Mouse (Mus musculus) spleen, postnatal 4 days (tissue): ENCODE data around the gene Gramd1b.

Experiments used
- DNase-seq, 2 experiments: peaks; one replicate each; pipeline ENCODE4 v3.0.0; 2022; ENCODE audit warnings: low spot score in 2 of 2

Gene Gramd1b

GRCm38 (mm10) chr9:40316865-40317660 lies 214.1 kb downstream of the Gramd1b start:
- no peak for DNase-seq

- no peak for DNase-seq
Measured at GRCm38 (mm10) chr9:40311813-40312212, 219.4 kb downstream of the Gramd1b start.

GRCm38 (mm10) chr9:40309876-40310275 lies 221.3 kb downstream of the Gramd1b start:
- DNase-seq: no peak

- no peak for DNase-seq
Measured at GRCm38 (mm10) chr9:40307311-40307710, 223.9 kb downstream of the Gramd1b start.

GRCm38 (mm10) chr9:40304243-40304642 lies 226.9 kb downstream of the Gramd1b start:
- no peak for DNase-seq

- DNase-seq: no peak
Measured at GRCm38 (mm10) chr9:40302375-40302774, 228.8 kb downstream of the Gramd1b start.

- DNase-seq: no peak
Measured at GRCm38 (mm10) chr9:40301475-40301874, 229.7 kb downstream of the Gramd1b start.

- no peak for DNase-seq
Measured at GRCm38 (mm10) chr9:40300018-40300989, 230.9 kb downstream of the Gramd1b start.

GRCm38 (mm10) chr9:40299323-40299722 lies 231.9 kb downstream of the Gramd1b start:
- DNase-seq: no peak

GRCm38 (mm10) chr9:40297969-40298368 lies 233.2 kb downstream of the Gramd1b start:
- no peak for DNase-seq

- DNase-seq: no peak
Measured at GRCm38 (mm10) chr9:40296251-40296650, 234.9 kb downstream of the Gramd1b start.

GRCm38 (mm10) chr9:40294866-40295265 lies 236.3 kb downstream of the Gramd1b start:
- no peak for DNase-seq

- no peak for DNase-seq
Measured at GRCm38 (mm10) chr9:40294210-40294609, 237.0 kb downstream of the Gramd1b start.

GRCm38 (mm10) chr9:40293740-40294139 lies 237.4 kb downstream of the Gramd1b start:
- no peak for DNase-seq

- no peak for DNase-seq
Measured at GRCm38 (mm10) chr9:40293286-40293685, 237.9 kb downstream of the Gramd1b start.

- no peak for DNase-seq
Measured at GRCm38 (mm10) chr9:40292475-40292874, 238.7 kb downstream of the Gramd1b start.

- no peak for DNase-seq
Measured at GRCm38 (mm10) chr9:40282968-40283367, 248.2 kb downstream of the Gramd1b start.

- DNase-seq: no peak
Measured at GRCm38 (mm10) chr9:40279438-40279837, 251.7 kb downstream of the Gramd1b start.

- no peak for DNase-seq
Measured at GRCm38 (mm10) chr9:40277671-40278070, 253.5 kb downstream of the Gramd1b start.

GRCm38 (mm10) chr9:40275904-40276303 lies 255.3 kb downstream of the Gramd1b start:
- DNase-seq: no peak

GRCm38 (mm10) chr9:40272822-40273221 lies 258.4 kb downstream of the Gramd1b start:
- no peak for DNase-seq

GRCm38 (mm10) chr9:40271075-40271474 lies 260.1 kb downstream of the Gramd1b start:
- DNase-seq: no peak

- DNase-seq: no peak
Measured at GRCm38 (mm10) chr9:40269880-40270279, 261.3 kb downstream of the Gramd1b start.
